Mouse (Mus musculus) liver, adult 2 months (tissue): Measurements from ENCODE around the gene Gstm5.

ENCODE experiments used
- CTCF ChIP-seq: fragments of 200-500 bp; IDR thresholded peaks from 2 replicates; pipeline ENCODE4 v1.5.1; 2011; ENCODE audit warnings: low read depth, low read length, control low read depth
- POLR2A ChIP-seq: fragments of 200-500 bp; IDR thresholded peaks from 2 replicates; pipeline ENCODE4 v1.6.1; 2011; ENCODE audit warnings: low read length, control low read depth; ENCODE audit not compliant: insufficient read depth; ENCODE audit errors: extremely low read depth

DNA sequence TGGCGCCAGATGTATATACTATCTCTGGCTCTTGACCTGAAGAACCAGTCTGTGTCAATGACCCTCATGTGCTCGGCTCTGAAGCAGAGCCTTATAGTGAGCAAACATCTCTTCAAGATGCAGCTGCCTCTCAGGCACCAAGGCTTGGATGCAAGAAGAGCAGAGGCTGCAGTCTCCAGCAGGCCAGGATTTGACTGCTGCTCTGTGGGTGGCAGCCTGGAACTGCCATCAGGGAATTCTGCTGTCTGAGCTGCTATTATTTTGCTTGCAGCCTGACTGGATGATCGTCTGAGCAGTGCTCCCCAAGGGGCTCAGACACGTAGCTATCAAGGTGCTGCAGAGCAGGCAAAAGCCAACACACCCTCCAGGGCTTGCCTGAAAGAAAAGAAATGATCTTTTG, 47.5 kb upstream of the Gstm5 start:
- TF ChIP-seq CTCF (no peak), POLR2A (no peak)
